Mouse (Mus musculus) gastrocnemius, adult 18-20 months (tissue): ENCODE data around the gene Caprin2. TPM values are rescaled to one million over a fixed set of nuclear protein-coding genes. Genes with fewer than 3 reads are reported as not detected.

Source experiments
- DNase-seq: peaks from one replicate; pipeline ENCODE4 v3.0.0; 2021; ENCODE audit warnings: low spot score
- total RNA-seq, 2 experiments: library from RNA; stranded (reverse); gene quantifications; 2 replicates each; pipeline ENCODE4 v1.2.3; 2021

Gene Caprin2
- total RNA-seq, 2 experiments from 2014 or later: 2.5 to 3.2 TPM

- no peak for DNase-seq
Measured at GRCm38 (mm10) chr6:148841760-148842159, 54.3 kb downstream of the Caprin2 start.

- DNase-seq: no peak
Measured at GRCm38 (mm10) chr6:148838460-148838859, 57.6 kb downstream of the Caprin2 start.

- no peak for DNase-seq
Measured at GRCm38 (mm10) chr6:148831728-148832121, 64.3 kb downstream of the Caprin2 start.

- peak; percentile 92 for DNase-seq
Measured at GRCm38 (mm10) chr6:148830748-148831727, 65.0 kb downstream of the Caprin2 start, which contains the start of gene Ipo8. Ipo8 (minus strand) TSS chr6:148831467.

GRCm38 (mm10) chr6:148830355-148830747, 65.7 kb downstream of the Caprin2 start:
- no peak for DNase-seq

GRCm38 (mm10) chr6:148826119-148826518, 69.9 kb downstream of the Caprin2 start:
- no peak for DNase-seq

- no peak for DNase-seq
Measured at GRCm38 (mm10) chr6:148818624-148819343, 77.3 kb downstream of the Caprin2 start.

- no peak for DNase-seq
Measured at GRCm38 (mm10) chr6:148816751-148817150, 79.3 kb downstream of the Caprin2 start.

- DNase-seq: no peak
Measured at GRCm38 (mm10) chr6:148811117-148811516, 84.9 kb downstream of the Caprin2 start.

GRCm38 (mm10) chr6:148799773-148800172, 96.3 kb downstream of the Caprin2 start:
- no peak for DNase-seq

GRCm38 (mm10) chr6:148795145-148795544, 100.9 kb downstream of the Caprin2 start:
- no peak for DNase-seq

Other genes starting within 250 kb of the Caprin2 start
- 10 to 100 TPM; 15.1 to 16.0 TPM for gene Ipo8, start 64.8 kb downstream of the Caprin2 start, total RNA-seq
- under 1 TPM; 0.62 to 0.91 TPM for gene Sinhcaf, start 50.2 kb upstream of the Caprin2 start, total RNA-seq
- gene Dennd5b, start 205.4 kb upstream of the Caprin2 start, total RNA-seq: 10 to 100 TPM in 1 of 2 experiments, 1 to 10 TPM in 1; 5.9 to 12.4 TPM
- not detected for gene Gm10203, start 233.9 kb upstream of the Caprin2 start, total RNA-seq
- gene Etfbkmt, start 243.6 kb upstream of the Caprin2 start, total RNA-seq: 10 to 100 TPM in 1 of 2 experiments, 1 to 10 TPM in 1; 9.5 to 13.0 TPM